ENCODE assay signal across 9 mouse cellular contexts in genomic region chr1:84218605-84219004, GRCm38 (mm10).
DNase-seq lines count a peak whose midpoint lies in the region; ATAC-seq lines count a peak whose summit lies in the region.
"Had no signal": no experiment of that assay in that cellular context is flagged by ENCODE, and none has a peak within 500 bp of the region (broad histone marks: within the 10 kb centered on the region; RNA-seq: fewer than 3 reads in every experiment).

No protein-coding gene starts in this region.

- WGBS in embryonic facial prominence, embryonic 11.5 days: 58% methylated on average over 7 of the region's 7 CpGs
- WGBS in forebrain, embryonic 14.5 days: 81% methylated on average over 7 of the region's 7 CpGs

- no peaks in the 10 kb centered on the region for H3K9me3 ChIP-seq in embryonic facial prominence, embryonic 11.5 days (replicated peaks; ENCODE audit: control insufficient read depth, low read length)
- H3K9me3 ChIP-seq in forebrain, embryonic 14.5 days (replicated peaks; ENCODE audit: control insufficient read depth, low read length): no peaks in the 10 kb centered on the region

- no peaks in the 10 kb centered on the region for H3K27me3 ChIP-seq in embryonic facial prominence, embryonic 11.5 days (ENCODE audit: control insufficient read depth, insufficient read depth, low read length)
- H3K27me3 ChIP-seq in forebrain, embryonic 14.5 days (replicated peaks; ENCODE audit: control insufficient read depth, insufficient read depth, low read length): no peaks in the 10 kb centered on the region

- no peaks in the 10 kb centered on the region for H3K4me1 ChIP-seq in embryonic facial prominence, embryonic 11.5 days (ENCODE audit: control insufficient read depth, insufficient read depth, low read length)
- H3K4me1 ChIP-seq in forebrain, embryonic 14.5 days (ENCODE audit: control insufficient read depth, insufficient read depth, low read length): no peaks in the 10 kb centered on the region

- H3K4me2 ChIP-seq in embryonic facial prominence, embryonic 11.5 days (ENCODE audit: low read depth, low read length): no peak overlapping the region
- no peak overlapping the region for H3K4me2 ChIP-seq in forebrain, embryonic 14.5 days (ENCODE audit: low read length)

- intact Hi-C loops in heart, postnatal 14 days (cut with DNase I): no loop called here

- H3K4me3 ChIP-seq in embryonic facial prominence, embryonic 11.5 days (ENCODE audit: low read depth, low read length): no peak overlapping the region
- no peak overlapping the region for H3K4me3 ChIP-seq in forebrain, embryonic 14.5 days (ENCODE audit: low read depth, low read length)

- H3K27ac ChIP-seq in embryonic facial prominence, embryonic 11.5 days (replicated peaks; ENCODE audit: low read depth, low read length): no peak overlapping the region
- H3K27ac ChIP-seq in forebrain, embryonic 14.5 days (ENCODE audit: low read depth, low read length): no peak overlapping the region

- peak; percentile 4 for DNase-seq in kidney, adult 11 months
- no peak for DNase-seq in kidney, adult 18-20 months
- peak; percentile 24 for DNase-seq in embryonic facial prominence, embryonic 11.5 days (ENCODE audit: low spot score)
- peak; percentile 35 to 49 for DNase-seq in heart, postnatal 14 days
- DNase-seq in lung, postnatal 25 days (ENCODE audit: low spot score): peak; percentile 11
- DNase-seq in forebrain, embryonic 14.5 days (ENCODE audit: low spot score): no peak
- no peak for DNase-seq in ovary, postnatal 14 days (ENCODE audit: low spot score)
- DNase-seq: midbrain, embryonic 14.5 days had no signal

- no peak overlapping the region for H3K9ac ChIP-seq in embryonic facial prominence, embryonic 11.5 days (replicated peaks; ENCODE audit: low read length)
- no peak overlapping the region for H3K9ac ChIP-seq in forebrain, embryonic 14.5 days (ENCODE audit: low read length)

- ATAC-seq in embryonic facial prominence, embryonic 11.5 days (replicated peaks; ENCODE audit: insufficient number of reproducible peaks, low FRiP score, low TSS enrichment, low read depth): no peak
- ATAC-seq in activated CD4-positive, CD25-positive, alpha-beta regulatory T cell, adult 4 months: no peak
- no peak for ATAC-seq in forebrain, embryonic 14.5 days

- no peaks in the 10 kb centered on the region for H3K36me3 ChIP-seq in embryonic facial prominence, embryonic 11.5 days (replicated peaks; ENCODE audit: control insufficient read depth, insufficient read depth, low read depth, low read length)
- no peaks in the 10 kb centered on the region for H3K36me3 ChIP-seq in forebrain, embryonic 14.5 days (ENCODE audit: control insufficient read depth, insufficient read depth, low read length)

Comparison
In these comparisons a context has a peak if more than half of its experiments do, and no peak if none do; other contexts are left out.
1. DNase-seq: peak in kidney, adult 11 months (single experiment), embryonic facial prominence, embryonic 11.5 days (single experiment), heart, postnatal 14 days (2 of 2) and lung, postnatal 25 days (single experiment); none in kidney, adult 18-20 months (single experiment), forebrain, embryonic 14.5 days (single experiment) and ovary, postnatal 14 days (single experiment).